Mouse (Mus musculus): ENCODE results near the gene Parvg.

The Parvg gene

GRCm38 (mm10) chr15:84349915-84350738 is 26.3 kb downstream of the Parvg start:
- no peak for DNase-seq (ENCODE audit: low read depth in 2 of 2, low spot score in 2 of 2)

DNA sequence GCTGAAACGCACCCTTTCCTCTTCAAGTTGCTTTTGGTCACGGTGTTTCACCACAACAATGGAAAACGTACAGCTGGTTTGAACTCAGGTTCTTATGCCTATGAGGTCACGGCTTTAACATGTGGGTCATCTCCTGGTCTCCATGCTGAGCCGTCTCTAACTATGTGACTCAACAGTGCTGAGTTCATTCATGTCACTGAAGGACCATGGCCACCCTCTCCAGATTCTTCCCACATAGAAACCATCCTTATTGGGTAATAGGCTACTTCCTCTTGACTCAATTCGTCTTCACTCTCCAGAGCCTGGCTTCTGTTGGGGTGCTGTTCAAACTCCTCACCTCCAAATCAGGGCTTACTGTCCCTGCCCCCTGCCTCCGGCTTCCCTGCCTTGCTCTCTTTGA is 27.5 kb downstream of the Parvg start:
- DNase-seq (ENCODE audit: low read depth in 2 of 2, low spot score in 2 of 2) = no peak

GRCm38 (mm10) chr15:84351915-84352844 is 28.4 kb downstream of the Parvg start:
- no peak for DNase-seq (ENCODE audit: low read depth in 2 of 2, low spot score in 2 of 2)

- no peak for DNase-seq (ENCODE audit: low read depth in 2 of 2, low spot score in 2 of 2)
Observed at GRCm38 (mm10) chr15:84355081-84355480, 31.3 kb downstream of the Parvg start.

GRCm38 (mm10) chr15:84364746-84365145 is 40.9 kb downstream of the Parvg start:
- DNase-seq (ENCODE audit: low read depth in 2 of 2, low spot score in 2 of 2) = no peak

GRCm38 (mm10) chr15:84365675-84366381 is 42.0 kb downstream of the Parvg start:
- DNase-seq (ENCODE audit: low read depth in 2 of 2, low spot score in 2 of 2) = no peak

GRCm38 (mm10) chr15:84366574-84366989 is 42.8 kb downstream of the Parvg start:
- DNase-seq (ENCODE audit: low read depth in 2 of 2, low spot score in 2 of 2) = no peak

- DNase-seq (ENCODE audit: low read depth in 2 of 2, low spot score in 2 of 2) = no peak
Observed at GRCm38 (mm10) chr15:84367402-84367801, 43.6 kb downstream of the Parvg start.

- no peak for DNase-seq (ENCODE audit: low read depth in 2 of 2, low spot score in 2 of 2)
Observed at GRCm38 (mm10) chr15:84372801-84373200, 49.0 kb downstream of the Parvg start.

DNA sequence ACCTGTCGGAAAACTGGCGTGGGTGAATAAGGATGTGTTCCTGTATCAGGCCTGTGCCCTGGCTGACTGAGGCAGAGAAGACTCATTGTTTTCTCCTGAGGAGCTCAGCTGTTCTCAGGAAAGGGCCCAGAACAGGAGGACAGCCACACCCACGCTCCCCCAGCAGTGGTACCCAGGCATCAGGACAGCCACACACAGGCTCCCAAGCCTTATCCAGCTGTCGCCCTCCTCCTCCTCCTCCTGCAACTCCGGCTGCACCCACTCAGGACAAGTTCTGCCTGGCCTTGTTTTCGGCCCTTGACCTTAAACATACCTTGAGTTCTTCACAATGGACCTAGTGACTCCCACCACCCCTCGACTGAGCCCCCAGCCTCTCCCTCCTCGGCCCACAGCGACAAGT is 54.9 kb downstream of the Parvg start:
- no peak for DNase-seq (ENCODE audit: low read depth in 2 of 2, low spot score in 2 of 2)

DNA sequence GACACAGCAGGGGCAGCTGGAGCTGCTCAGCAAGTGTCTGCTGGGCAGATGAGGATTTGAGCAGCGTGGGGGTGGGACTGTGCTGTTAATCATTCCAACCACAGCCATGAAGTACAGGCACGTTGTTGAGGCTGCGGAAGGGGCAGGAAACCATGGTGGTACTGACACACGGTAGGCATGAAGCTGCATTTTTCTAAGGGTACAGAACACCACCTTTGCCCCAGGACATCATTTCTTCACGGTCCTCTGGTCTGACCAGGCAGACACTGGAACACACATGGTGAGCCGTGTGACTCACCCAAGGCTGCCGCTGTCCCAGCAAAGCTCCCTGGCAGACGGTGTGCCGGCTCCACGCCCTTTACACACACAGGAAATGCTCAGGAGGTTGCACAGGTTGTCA is 56.4 kb downstream of the Parvg start:
- no peak for DNase-seq (ENCODE audit: low read depth in 2 of 2, low spot score in 2 of 2)

- DNase-seq (ENCODE audit: low read depth in 2 of 2, low spot score in 2 of 2) = no peak
Observed at GRCm38 (mm10) chr15:84384066-84384465, 60.2 kb downstream of the Parvg start.

DNA sequence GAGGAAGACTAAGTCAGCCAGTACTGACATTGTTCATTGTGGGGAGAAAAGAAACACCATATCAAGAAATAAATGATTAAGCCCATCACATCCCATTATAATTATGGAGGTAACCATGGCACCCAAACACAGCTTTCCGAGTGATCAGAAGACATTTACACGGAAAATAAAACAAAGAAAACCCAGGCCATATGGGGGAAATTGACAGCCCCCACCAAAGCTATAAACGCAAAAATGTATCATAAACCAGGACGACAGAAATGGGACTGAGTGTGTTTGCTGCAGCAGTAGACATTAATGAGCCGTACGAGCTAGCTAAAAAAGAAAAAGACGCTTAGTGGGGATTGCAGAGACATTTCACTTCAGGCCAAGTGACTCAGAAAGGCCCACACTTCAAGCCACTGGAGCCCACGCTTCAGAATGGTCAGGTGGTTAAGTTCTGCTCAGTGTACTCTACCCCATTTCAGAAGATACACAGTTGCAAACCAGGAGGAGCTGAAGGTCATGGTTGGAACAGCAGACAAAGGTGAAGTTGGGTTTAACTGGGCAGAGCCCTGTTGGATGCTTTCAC is 62.3 kb downstream of the Parvg start:
- no peak for DNase-seq (ENCODE audit: low read depth in 2 of 2, low spot score in 2 of 2)

- no peak for DNase-seq (ENCODE audit: low read depth in 2 of 2, low spot score in 2 of 2)
Observed at GRCm38 (mm10) chr15:84388698-84389131, 64.9 kb downstream of the Parvg start.

DNA sequence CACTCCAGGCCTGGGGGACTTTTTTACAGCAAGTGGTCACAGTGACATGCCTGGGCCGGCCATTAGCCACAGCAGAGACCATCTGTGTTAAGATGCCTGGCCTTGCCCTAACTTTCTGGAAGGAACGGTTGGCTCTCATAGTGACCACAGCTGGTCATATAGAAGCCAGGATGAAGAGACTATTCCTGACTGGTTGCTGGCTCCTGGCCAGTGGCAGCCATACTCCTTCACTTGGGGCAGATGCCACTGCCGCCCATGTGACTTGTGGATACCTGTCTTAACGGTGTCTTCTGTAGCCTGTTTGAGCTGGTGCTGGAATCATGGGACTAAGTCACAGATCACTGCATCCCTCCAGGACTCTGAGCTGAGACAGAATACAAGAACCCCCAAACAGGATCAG is 68.3 kb downstream of the Parvg start:
- DNase-seq (ENCODE audit: low read depth in 2 of 2, low spot score in 2 of 2) = no peak
